Mouse (Mus musculus): ENCODE data around the gene Ubxn7. TPM values are rescaled to one million over a fixed set of nuclear protein-coding genes. Genes with fewer than 3 reads are reported as not detected.

The Ubxn7 gene
- total and polyA plus RNA-seq, 2 experiments = 2.1 to 36.8 TPM

- Histone ChIP-seq H3K4me3 (ENCODE audit: insufficient read depth, low read depth, low read length) (no peak overlapping the region), H3K9ac (ENCODE audit: low read depth, low read length) (no peak overlapping the region), H3K4me1 (ENCODE audit: control insufficient read depth, insufficient read depth, low read length) (no peaks in the 10 kb centered on the region), H3K79me2 (ENCODE audit: control insufficient read depth, insufficient read depth, low read length) (no peaks in the 10 kb centered on the region), H3K27me3 (ENCODE audit: control insufficient read depth, insufficient read depth, low read length) (no peaks in the 10 kb centered on the region), H3K36me3 (ENCODE audit: control insufficient read depth, insufficient read depth, low read length) (no peaks in the 10 kb centered on the region), H3K27ac (replicated peaks; ENCODE audit: insufficient read depth, low read depth, low read length) (no peak overlapping the region)
- WGBS = 89% methylated on average over 4 of the region's 4 CpGs
- TF ChIP-seq POLR2A (IDR thresholded peaks at IDR 0.05; ENCODE audit: extremely low read depth, insufficient read depth, low read length) (no peak), CTCF (IDR thresholded peaks at IDR 0.05; ENCODE audit: low read depth, low read length) (no peak)
- DNase-seq (ENCODE audit: extremely low read depth, low read depth, low spot score) = no peak
Observed at GRCm38 (mm10) chr16:32311970-32312369, 20.1 kb upstream of the Ubxn7 start.

- WGBS = 44% methylated on average over 5 of the region's 5 CpGs
- Histone ChIP-seq H3K79me2 (ENCODE audit: control insufficient read depth, insufficient read depth, low read length) (no peaks in the 10 kb centered on the region), H3K4me1 (ENCODE audit: control insufficient read depth, insufficient read depth, low read length) (no peaks in the 10 kb centered on the region), H3K9ac (ENCODE audit: low read depth, low read length) (no peak overlapping the region), H3K4me3 (ENCODE audit: insufficient read depth, low read depth, low read length) (no peak overlapping the region), H3K27me3 (ENCODE audit: control insufficient read depth, insufficient read depth, low read length) (no peaks in the 10 kb centered on the region), H3K36me3 (ENCODE audit: control insufficient read depth, insufficient read depth, low read length) (no peaks in the 10 kb centered on the region), H3K27ac (replicated peaks; ENCODE audit: insufficient read depth, low read depth, low read length) (no peak overlapping the region)
- DNase-seq (ENCODE audit: extremely low read depth, low read depth, low spot score) = no peak
- TF ChIP-seq CTCF (IDR thresholded peaks at IDR 0.05; ENCODE audit: low read depth, low read length) = no peak
Observed at GRCm38 (mm10) chr16:32312386-32312785, 19.7 kb upstream of the Ubxn7 start.

- 83% methylated on average over 4 of the region's 4 CpGs for WGBS
- Histone ChIP-seq H3K9ac (ENCODE audit: low read depth, low read length) (no peak overlapping the region), H3K27me3 (ENCODE audit: control insufficient read depth, insufficient read depth, low read length) (no peaks in the 10 kb centered on the region), H3K4me1 (ENCODE audit: control insufficient read depth, insufficient read depth, low read length) (no peaks in the 10 kb centered on the region), H3K27ac (replicated peaks; ENCODE audit: insufficient read depth, low read depth, low read length) (no peak overlapping the region), H3K36me3 (ENCODE audit: control insufficient read depth, insufficient read depth, low read length) (no peaks in the 10 kb centered on the region), H3K79me2 (ENCODE audit: control insufficient read depth, insufficient read depth, low read length) (no peaks in the 10 kb centered on the region), H3K4me3 (ENCODE audit: insufficient read depth, low read depth, low read length) (no peak overlapping the region)
- TF ChIP-seq CTCF (IDR thresholded peaks at IDR 0.05; ENCODE audit: low read depth, low read length) = no peak
- no peak for TF ChIP-seq POLR2A (IDR thresholded peaks at IDR 0.05; ENCODE audit: extremely low read depth, insufficient read depth, low read length)
- no peak for DNase-seq (ENCODE audit: extremely low read depth, low read depth, low spot score)
Observed at GRCm38 (mm10) chr16:32312859-32313258, 19.2 kb upstream of the Ubxn7 start.

GRCm38 (mm10) chr16:32316601-32317000, 15.5 kb upstream of the Ubxn7 start:
- no peak overlapping the region for H3K9ac ChIP-seq (ENCODE audit: low read depth, low read length)
- TF ChIP-seq CTCF (IDR thresholded peaks at IDR 0.05; ENCODE audit: low read depth, low read length) = no peak
- TF ChIP-seq POLR2A (IDR thresholded peaks at IDR 0.05; ENCODE audit: extremely low read depth, insufficient read depth, low read length) = no peak
- H3K4me3 ChIP-seq (ENCODE audit: insufficient read depth, low read depth, low read length) = no peak overlapping the region
- H3K27ac ChIP-seq (replicated peaks; ENCODE audit: insufficient read depth, low read depth, low read length) = no peak overlapping the region
- no peak for DNase-seq (ENCODE audit: extremely low read depth, low read depth, low spot score)
- no peaks in the 10 kb centered on the region for H3K4me1 ChIP-seq (ENCODE audit: control insufficient read depth, insufficient read depth, low read length)
- WGBS = 85% methylated on average over 2 of the region's 2 CpGs
- no peaks in the 10 kb centered on the region for H3K36me3 ChIP-seq (ENCODE audit: control insufficient read depth, insufficient read depth, low read length)
- H3K27me3 ChIP-seq (ENCODE audit: control insufficient read depth, insufficient read depth, low read length) = no peaks in the 10 kb centered on the region
- H3K79me2 ChIP-seq (ENCODE audit: control insufficient read depth, insufficient read depth, low read length) = no peaks in the 10 kb centered on the region

GRCm38 (mm10) chr16:32323953-32324352, 8.1 kb upstream of the Ubxn7 start:
- no peak for DNase-seq (ENCODE audit: extremely low read depth, low read depth, low spot score)
- H3K36me3 ChIP-seq (ENCODE audit: control insufficient read depth, insufficient read depth, low read length) = no peaks in the 10 kb centered on the region
- no peaks in the 10 kb centered on the region for H3K4me1 ChIP-seq (ENCODE audit: control insufficient read depth, insufficient read depth, low read length)
- H3K9ac ChIP-seq (ENCODE audit: low read depth, low read length) = no peak overlapping the region
- TF ChIP-seq POLR2A (IDR thresholded peaks at IDR 0.05; ENCODE audit: extremely low read depth, insufficient read depth, low read length) (no peak), CTCF (IDR thresholded peaks at IDR 0.05; ENCODE audit: low read depth, low read length) (no peak)
- H3K79me2 ChIP-seq (ENCODE audit: control insufficient read depth, insufficient read depth, low read length) = no peaks in the 10 kb centered on the region
- H3K4me3 ChIP-seq (ENCODE audit: insufficient read depth, low read depth, low read length) = no peak overlapping the region
- H3K27ac ChIP-seq (replicated peaks; ENCODE audit: insufficient read depth, low read depth, low read length) = no peak overlapping the region
- H3K27me3 ChIP-seq (ENCODE audit: control insufficient read depth, insufficient read depth, low read length) = no peaks in the 10 kb centered on the region
- 37% methylated on average over 7 of the region's 7 CpGs for WGBS

- Histone ChIP-seq H3K9ac (ENCODE audit: low read depth, low read length) (no peak overlapping the region), H3K27me3 (ENCODE audit: control insufficient read depth, insufficient read depth, low read length) (no peaks in the 10 kb centered on the region), H3K27ac (replicated peaks; ENCODE audit: insufficient read depth, low read depth, low read length) (no peak overlapping the region), H3K36me3 (ENCODE audit: control insufficient read depth, insufficient read depth, low read length) (no peaks in the 10 kb centered on the region), H3K4me3 (ENCODE audit: insufficient read depth, low read depth, low read length) (no peak overlapping the region), H3K79me2 (ENCODE audit: control insufficient read depth, insufficient read depth, low read length) (peaks cover 23% of the 10 kb centered on the region), H3K4me1 (ENCODE audit: control insufficient read depth, insufficient read depth, low read length) (peaks cover 8% of the 10 kb centered on the region)
- DNase-seq (ENCODE audit: extremely low read depth, low read depth, low spot score) = no peak
- no peak for TF ChIP-seq CTCF (IDR thresholded peaks at IDR 0.05; ENCODE audit: low read depth, low read length)
- no peak for TF ChIP-seq POLR2A (IDR thresholded peaks at IDR 0.05; ENCODE audit: extremely low read depth, insufficient read depth, low read length)
- WGBS = 51% methylated on average over 9 of the region's 9 CpGs
Observed at GRCm38 (mm10) chr16:32330876-32331670, 984 bp upstream of the Ubxn7 start.
